Mouse (Mus musculus) stomach, embryonic 15.5 days (tissue): Measurements from ENCODE around the gene 1110008L16Rik. TPM values are rescaled to one million over a fixed set of nuclear protein-coding genes. Genes with fewer than 3 reads are reported as not detected.

Source experiments
- ATAC-seq: fragments of 200-750 bp; cut with Nextera tagmentation; 2 replicates; pipeline ENCODE4 v1.8.0; 2017; ENCODE audit warnings: low read depth, moderate number of reproducible peaks, moderate TSS enrichment; ENCODE audit not compliant: insufficient read depth, low FRiP score
- H3K27ac ChIP-seq: fragments of 300-500 bp; sonication (generic); 2 replicates; pipeline ENCODE4 v1.5.1; 2015; ENCODE audit warnings: mild to moderate bottlenecking, inconsistent platforms
- H3K27me3 ChIP-seq: fragments of 300-500 bp; sonication (generic); replicated peaks from 2 replicates; pipeline ENCODE4 v1.6.1; 2015; ENCODE audit warnings: inconsistent platforms
- H3K36me3 ChIP-seq: fragments of 300-500 bp; sonication (generic); 2 replicates; pipeline ENCODE4 v1.6.1; 2015; ENCODE audit warnings: inconsistent platforms
- H3K4me1 ChIP-seq: fragments of 300-500 bp; sonication (generic); 2 replicates; pipeline ENCODE4 v1.6.1; 2015; ENCODE audit warnings: inconsistent platforms
- H3K4me2 ChIP-seq: fragments of 300-500 bp; sonication (generic); 2 replicates; pipeline ENCODE4 v1.6.1; 2015; ENCODE audit warnings: mild to moderate bottlenecking, inconsistent platforms
- H3K4me3 ChIP-seq: fragments of 300-500 bp; sonication (generic); replicated peaks from 2 replicates; pipeline ENCODE4 v1.5.1; 2015; ENCODE audit warnings: inconsistent platforms
- H3K9ac ChIP-seq: fragments of 300-500 bp; sonication (generic); 2 replicates; pipeline ENCODE4 v1.6.1; 2015; ENCODE audit warnings: inconsistent platforms
- H3K9me3 ChIP-seq: fragments of 300-500 bp; sonication (generic); 2 replicates; pipeline ENCODE4 v1.6.1; 2016; ENCODE audit warnings: inconsistent platforms
- WGBS: fragments of 180-500 bp; shearing (Covaris S2); methylation state at CpG from one replicate; pipeline ENCODE4 v1.1.7; 2015; 5-methylcytosine and 5-hydroxymethylcytosine counted together
- polyA plus RNA-seq: library from polyadenylated mRNA; unstranded; fragments of >200 nt; fragmentation: Nextera tagmentation; extraction: Ambion mirVana; gene quantifications from 2 replicates; pipeline ENCODE4 v1.2.1, GENCODE M21; 2015

The 1110008L16Rik gene
- polyA plus RNA-seq, 1 experiment from 2014 or later = 22.2 TPM

- peak; percentile 99 for ATAC-seq
- no peaks in the 10 kb centered on the region for H3K27me3 ChIP-seq
- H3K36me3 ChIP-seq = 0 out of 2 replicates have a peak, but pooled peaks cover 3% of the 10 kb centered on the region
- H3K9me3 ChIP-seq = no peaks in the 10 kb centered on the region
- peak overlapping the region; percentile 97 for H3K9ac ChIP-seq
- H3K4me3 ChIP-seq = peak overlapping the region; percentile 96
- H3K4me2 ChIP-seq = peak overlapping the region; percentile 74
- H3K4me1 ChIP-seq = peaks cover 15% of the 10 kb centered on the region; the same call in 1 of the 2 replicates
- peak overlapping the region; percentile 91 for H3K27ac ChIP-seq
- under 1% methylated on average over 51 of the region's 51 CpGs for WGBS
Observed at GRCm38 (mm10) chr12:55398240-55399127, 99.1 kb downstream of the 1110008L16Rik start.

- Histone ChIP-seq H3K27ac (peak overlapping the region; percentile 91), H3K27me3 (no peaks in the 10 kb centered on the region), H3K4me1 (peaks cover 15% of the 10 kb centered on the region; the same call in 1 of the 2 replicates), H3K4me3 (peak overlapping the region; percentile 96), H3K9me3 (no peaks in the 10 kb centered on the region), H3K4me2 (peak overlapping the region; percentile 74), H3K9ac (peak overlapping the region; percentile 97), H3K36me3 (0 out of 2 replicates have a peak, but pooled peaks cover 3% of the 10 kb centered on the region)
- ATAC-seq = no peak; the same call in 1 of the 2 replicates
- under 1% methylated on average over 20 of the region's 20 CpGs for WGBS
Observed at GRCm38 (mm10) chr12:55399128-55399677, 99.8 kb downstream of the 1110008L16Rik start.

- H3K4me2 ChIP-seq = no peak overlapping the region
- no peaks in the 10 kb centered on the region for H3K4me1 ChIP-seq
- no peaks in the 10 kb centered on the region for H3K9me3 ChIP-seq
- no peak overlapping the region for H3K27ac ChIP-seq
- ATAC-seq = no peak
- H3K36me3 ChIP-seq = peaks cover 12% of the 10 kb centered on the region
- WGBS = 83% methylated on average over 5 of the region's 5 CpGs
- H3K4me3 ChIP-seq = no peak overlapping the region
- no peak overlapping the region for H3K9ac ChIP-seq
- no peaks in the 10 kb centered on the region for H3K27me3 ChIP-seq
Observed at GRCm38 (mm10) chr12:55407888-55408287, 108.5 kb downstream of the 1110008L16Rik start.

- H3K27me3 ChIP-seq = no peaks in the 10 kb centered on the region
- no peak for ATAC-seq
- no peak overlapping the region for H3K27ac ChIP-seq
- H3K4me2 ChIP-seq = no peak overlapping the region
- no peak overlapping the region for H3K4me3 ChIP-seq
- H3K9ac ChIP-seq = no peak overlapping the region
- no peaks in the 10 kb centered on the region for H3K9me3 ChIP-seq
- no peaks in the 10 kb centered on the region for H3K4me1 ChIP-seq
- peaks cover 45% of the 10 kb centered on the region for H3K36me3 ChIP-seq
- WGBS = 94% methylated on average over 5 of the region's 5 CpGs
Observed at GRCm38 (mm10) chr12:55415255-55415654, 115.9 kb downstream of the 1110008L16Rik start.

- Histone ChIP-seq H3K9me3 (no peaks in the 10 kb centered on the region), H3K36me3 (peaks cover 50% of the 10 kb centered on the region), H3K4me3 (no peak overlapping the region), H3K27me3 (no peaks in the 10 kb centered on the region), H3K4me2 (no peak overlapping the region), H3K27ac (no peak overlapping the region), H3K4me1 (no peaks in the 10 kb centered on the region), H3K9ac (no peak overlapping the region)
- WGBS = 53% methylated on average over 1 of the region's 1 CpGs
- ATAC-seq = no peak
Observed at GRCm38 (mm10) chr12:55415762-55416161, 116.4 kb downstream of the 1110008L16Rik start.

GRCm38 (mm10) chr12:55420220-55420619, 120.8 kb downstream of the 1110008L16Rik start:
- Histone ChIP-seq H3K27me3 (no peaks in the 10 kb centered on the region), H3K27ac (no peak overlapping the region), H3K4me2 (no peak overlapping the region), H3K9ac (no peak overlapping the region), H3K9me3 (no peaks in the 10 kb centered on the region), H3K4me3 (no peak overlapping the region), H3K4me1 (no peaks in the 10 kb centered on the region), H3K36me3 (peaks cover 30% of the 10 kb centered on the region)
- 92% methylated on average over 24 of the region's 24 CpGs for whole genome bisulfite sequencing
- ATAC-seq = no peak

- no peak overlapping the region for H3K27ac ChIP-seq
- no peaks in the 10 kb centered on the region for H3K4me1 ChIP-seq
- H3K4me2 ChIP-seq = no peak overlapping the region
- no peak for ATAC-seq
- H3K27me3 ChIP-seq = no peaks in the 10 kb centered on the region
- H3K36me3 ChIP-seq = peaks cover 19% of the 10 kb centered on the region
- no peak overlapping the region for H3K9ac ChIP-seq
- no peaks in the 10 kb centered on the region for H3K9me3 ChIP-seq
- WGBS = 28% methylated on average over 3 of the region's 3 CpGs
- H3K4me3 ChIP-seq = no peak overlapping the region
Observed at GRCm38 (mm10) chr12:55422057-55422456, 122.7 kb downstream of the 1110008L16Rik start.

- ATAC-seq = no peak
- H3K4me3 ChIP-seq = no peak overlapping the region
- no peak overlapping the region for H3K27ac ChIP-seq
Observed at GRCm38 (mm10) chr12:55426300-55426699, 126.9 kb downstream of the 1110008L16Rik start.

GRCm38 (mm10) chr12:55429201-55429600, 129.8 kb downstream of the 1110008L16Rik start:
- H3K27ac ChIP-seq = no peak overlapping the region
- ATAC-seq = no peak
- no peaks in the 10 kb centered on the region for H3K36me3 ChIP-seq
- 0 out of 2 replicates have a peak, but pooled peaks cover 5% of the 10 kb centered on the region for H3K4me1 ChIP-seq
- 78% methylated on average over 8 of the region's 8 CpGs for WGBS
- no peaks in the 10 kb centered on the region for H3K27me3 ChIP-seq
- no peak overlapping the region for H3K4me2 ChIP-seq
- no peaks in the 10 kb centered on the region for H3K9me3 ChIP-seq
- H3K9ac ChIP-seq = no peak overlapping the region
- H3K4me3 ChIP-seq = no peak overlapping the region

More at GRCm38 (mm10) chr12:55426300-55426699, 126.9 kb downstream of the 1110008L16Rik start:
- H3K4me2 ChIP-seq = no peak overlapping the region
- H3K9ac ChIP-seq = no peak overlapping the region
- H3K9me3 ChIP-seq = no peaks in the 10 kb centered on the region
- 91% methylated on average over 7 of the region's 7 CpGs for WGBS
- H3K4me1 ChIP-seq = no peaks in the 10 kb centered on the region
- no peaks in the 10 kb centered on the region for H3K27me3 ChIP-seq
- H3K36me3 ChIP-seq = no peaks in the 10 kb centered on the region

GRCm38 (mm10) chr12:55429956-55430355, 130.6 kb downstream of the 1110008L16Rik start:
- Histone ChIP-seq H3K4me2 (no peak overlapping the region), H3K9me3 (no peaks in the 10 kb centered on the region), H3K4me3 (no peak overlapping the region), H3K27ac (no peak overlapping the region), H3K9ac (no peak overlapping the region), H3K36me3 (no peaks in the 10 kb centered on the region), H3K27me3 (no peaks in the 10 kb centered on the region), H3K4me1 (peaks cover 9% of the 10 kb centered on the region; the same call in 1 of the 2 replicates)
- 90% methylated on average over 4 of the region's 4 CpGs for WGBS
- no peak for ATAC-seq
